ENCODE assay signal across 9 mouse cellular contexts in the genomic region with DNA sequence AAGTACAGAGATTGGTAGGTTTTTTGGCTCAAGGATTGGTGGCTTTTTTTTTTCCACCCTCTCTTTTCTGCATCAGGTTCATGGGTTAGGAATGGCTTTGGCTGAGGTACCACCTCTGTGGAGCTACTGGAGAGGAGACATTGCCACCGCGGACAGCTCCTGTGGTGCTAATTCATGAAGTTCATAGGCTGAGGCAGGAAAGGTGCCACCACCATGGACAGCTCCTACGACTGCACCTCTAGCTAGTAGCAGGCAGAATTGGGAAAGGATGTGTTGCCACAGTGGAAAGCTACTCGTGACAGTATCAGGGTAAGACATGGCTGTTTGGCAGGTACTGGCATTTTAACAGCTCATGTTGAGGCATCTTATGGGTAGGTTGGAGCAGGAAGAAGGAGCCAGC. TPM values are rescaled to one million over a fixed set of nuclear protein-coding genes. Genes with fewer than 3 reads are reported as not detected.
A peak's percentile ranks its signal among the peaks of the same experiment; 100 is the strongest.
DNase-seq lines count a peak whose midpoint lies in the region; ATAC-seq and TF ChIP-seq lines count a peak whose summit lies in the region.
"Had no signal": no experiment of that assay in that cellular context is flagged by ENCODE, and none has a peak within 500 bp of the region (broad histone marks: within the 10 kb centered on the region; RNA-seq: fewer than 3 reads in every experiment).

No protein-coding gene starts in this region.

- H3K27me3 ChIP-seq in Patski = no peaks in the 10 kb centered on the region
- H3K27me3 ChIP-seq: lung, embryonic 15.5 days had no signal

- in situ Hi-C loops in Patski (cut with MboI; ENCODE audit: low pct_unique_long_range_greater_than_20kb) = no loop called here

- TF ChIP-seq CTCF in Patski (IDR thresholded peaks at IDR 0.05) = no peak

- POLR2A ChIA-PET in Patski (lab: Charles Lee) = no interaction called here

- CTCF ChIA-PET in Patski (lab: Charles Lee) = interaction anchor here (1.1 to 2.1 kb wide), 2 partner anchors 8 to 81 kb away, joined by 3 to 6 read pairs; no protein-coding TSS in a partner anchor

- ATAC-seq in Patski = no peak
- no peak for ATAC-seq in granulocyte monocyte progenitor cell, adult 5-6 weeks (replicated peaks; ENCODE audit: poor library complexity, severe bottlenecking)

- DNase-seq in gastrocnemius, postnatal 10 days = peak; percentile 10
- DNase-seq in gastrocnemius, adult 8-10 months (ENCODE audit: low spot score in 2 of 2) = no peak
- DNase-seq in Patski (ENCODE audit: low read depth, low spot score) = peak; percentile 15
- DNase-seq in heart, adult 8-10 months (ENCODE audit: low spot score) = peak; percentile 19
- DNase-seq in lung, postnatal 10 days = peak; percentile 32
- DNase-seq in left cerebral cortex, postnatal 25 days (ENCODE audit: low spot score in 2 of 2) = no peak
- DNase-seq in right cerebral cortex, postnatal 25 days = no peak

- intact Hi-C loops in left cerebral cortex, postnatal 25 days (cut with DNase I) = no loop called here

RNA-seq across cellular contexts. Expression of a gene that starts 4.0 kb away (rescaled TPM):
- total RNA-seq in gastrocnemius, postnatal 10 days (2021) = 1 to 10 TPM; 3.7 to 4.0 TPM
- 1 to 10 TPM in 3 of 4 experiments, under 1 TPM in 1; 0.74 to 1.8 (median 1.2) TPM for total RNA-seq in gastrocnemius, adult 8-10 months (2022)
- polyA plus RNA-seq in Patski (2021) = 24.6 TPM
- total RNA-seq in heart, adult 8-10 months (2022) = under 1 TPM; 0.22 to 0.60 (median 0.28) TPM
- under 1 TPM; 0.46 to 0.94 TPM for total RNA-seq in left cerebral cortex, postnatal 25 days (2021)
- total RNA-seq in granulocyte monocyte progenitor cell, adult 5-6 weeks (2014; fragmentation: Nextera tagmentation) = 50.7 and 71.9 TPM in 2 replicates
- 32.2 and 36.3 TPM in 2 replicates for total RNA-seq in granulocyte monocyte progenitor cell, adult 5-6 weeks (2017)

RNA-seq across cellular contexts. Expression of a gene that starts 48.3 kb away (rescaled TPM):
- total RNA-seq in gastrocnemius, postnatal 10 days (2021) = 1 to 10 TPM; 6.8 to 8.9 TPM
- total RNA-seq in gastrocnemius, adult 8-10 months (2022) = 1 to 10 TPM; 3.2 to 6.7 (median 4.8) TPM
- 31.7 TPM for polyA plus RNA-seq in Patski (2021)
- 10 to 100 TPM; 15.3 to 25.2 (median 17.5) TPM for total RNA-seq in heart, adult 8-10 months (2022)
- 10 to 100 TPM; 56.5 to 62.4 TPM for total RNA-seq in left cerebral cortex, postnatal 25 days (2021)
- 25.4 and 27.2 TPM in 2 replicates for total RNA-seq in granulocyte monocyte progenitor cell, adult 5-6 weeks (2014; fragmentation: Nextera tagmentation)
- 31.6 and 34.3 TPM in 2 replicates for total RNA-seq in granulocyte monocyte progenitor cell, adult 5-6 weeks (2017)

RNA-seq across cellular contexts. Expression of a gene that starts 59.0 kb away (rescaled TPM):
- total RNA-seq in gastrocnemius, postnatal 10 days (2021) = under 1 TPM in 1 of 2 experiments, not detected in 1; 0.72 TPM
- not detected for total RNA-seq in gastrocnemius, adult 8-10 months (2022)
- polyA plus RNA-seq in Patski (2021) = 27.5 TPM
- 10 to 100 TPM; 10.9 to 12.5 (median 11.4) TPM for total RNA-seq in heart, adult 8-10 months (2022)
- total RNA-seq in left cerebral cortex, postnatal 25 days (2021) = not detected
- total RNA-seq in granulocyte monocyte progenitor cell, adult 5-6 weeks (2014; fragmentation: Nextera tagmentation) = 1.3 TPM in 1 of 2 replicates, not detected in the other
- total RNA-seq in granulocyte monocyte progenitor cell, adult 5-6 weeks (2017) = 1.2 TPM in 1 of 2 replicates, not detected in the other

Comparison
In these comparisons a context has a peak if more than half of its experiments do, and no peak if none do; other contexts are left out.
1. DNase-seq: peak in gastrocnemius, postnatal 10 days (single experiment), Patski (single experiment), heart, adult 8-10 months (single experiment) and lung, postnatal 10 days (single experiment); none in gastrocnemius, adult 8-10 months (0 of 2), left cerebral cortex, postnatal 25 days (0 of 2) and right cerebral cortex, postnatal 25 days (single experiment).
2. RNA of a gene that starts 4.0 kb away (total RNA-seq): 32.2 to 71.9 TPM in granulocyte monocyte progenitor cell, adult 5-6 weeks; 3.7 to 4.0 TPM in gastrocnemius, postnatal 10 days, 0.74 to 1.8 TPM in gastrocnemius, adult 8-10 months, 0.46 to 0.94 TPM in left cerebral cortex, postnatal 25 days and 0.22 to 0.60 TPM in heart, adult 8-10 months; every median in the first group is over 4 times any median in the second.
3. RNA of a gene that starts 59.0 kb away (total RNA-seq): 10.9 to 12.5 TPM in heart, adult 8-10 months; 0.72 TPM in gastrocnemius, postnatal 10 days, not detected in gastrocnemius, adult 8-10 months, not detected in left cerebral cortex, postnatal 25 days and 1.2 to 1.3 TPM in granulocyte monocyte progenitor cell, adult 5-6 weeks; every median in the first group is over 4 times any median in the second.